In the genomic region with DNA sequence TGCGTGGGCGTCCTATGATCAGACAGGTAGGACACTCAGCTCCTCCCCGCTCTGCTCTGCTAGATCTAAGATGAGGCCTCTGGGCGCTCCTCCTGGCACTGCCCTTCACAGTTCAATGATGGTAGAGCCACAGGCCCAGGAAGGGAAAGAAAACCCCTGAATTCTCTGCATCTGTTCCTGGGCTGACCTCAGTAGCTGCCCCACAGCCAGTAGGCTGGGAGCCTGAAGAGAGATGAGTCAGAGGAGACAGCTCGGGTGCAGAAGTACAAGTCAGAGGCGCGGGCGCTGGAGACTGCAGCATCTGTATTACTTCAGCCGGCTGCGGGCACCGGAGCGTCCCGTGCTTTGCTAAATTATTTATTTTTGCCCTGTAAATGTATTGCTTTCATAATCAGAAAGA, we compare ENCODE assay signal across 8 mouse cellular contexts. TPM values are rescaled to one million over a fixed set of nuclear protein-coding genes. Genes with fewer than 3 reads are reported as not detected.
DNase-seq lines count a peak whose midpoint lies in the region; ATAC-seq and TF ChIP-seq lines count a peak whose summit lies in the region.

No protein-coding gene starts in this region.

- no peaks in the 10 kb centered on the region for H3K27me3 ChIP-seq in liver, embryonic 12.5 days (replicated peaks)
- H3K27me3 ChIP-seq in liver, embryonic 11.5 days (replicated peaks; ENCODE audit: control insufficient read depth, insufficient read depth, low read length): no peaks in the 10 kb centered on the region
- no peaks in the 10 kb centered on the region for H3K27me3 ChIP-seq in forebrain, postnatal 0 days (ENCODE audit: insufficient read depth, low read length)

- ATAC-seq in liver, embryonic 12.5 days: no peak
- no peak for ATAC-seq in liver, embryonic 11.5 days (replicated peaks; ENCODE audit: low FRiP score)
- ATAC-seq in forebrain, postnatal 0 days: no peak

- intact Hi-C loops in gastrocnemius, postnatal 14 days (cut with DNase I; ENCODE audit: low total_unique reads): no loop called here

- peaks cover 19% of the 10 kb centered on the region for H3K36me3 ChIP-seq in liver, embryonic 12.5 days
- no peaks in the 10 kb centered on the region for H3K36me3 ChIP-seq in liver, embryonic 11.5 days (ENCODE audit: control insufficient read depth, insufficient read depth, low read length)
- peaks cover 3% of the 10 kb centered on the region; the same call in 1 of the 2 replicates for H3K36me3 ChIP-seq in forebrain, postnatal 0 days (ENCODE audit: insufficient read depth)

- H3K27ac ChIP-seq in liver, embryonic 12.5 days: 0 out of 2 replicates have a peak overlapping the region, but pooled peaks have one; percentile 10
- H3K27ac ChIP-seq in liver, embryonic 11.5 days (ENCODE audit: low read depth, low read length): no peak overlapping the region
- H3K27ac ChIP-seq in forebrain, postnatal 0 days (ENCODE audit: low read depth, low read length): no peak overlapping the region

- WGBS in liver, embryonic 12.5 days (ENCODE audit: insufficient replicate concordance): 78% methylated on average over 13 of the region's 13 CpGs
- WGBS in liver, embryonic 11.5 days: 62% methylated on average over 13 of the region's 13 CpGs
- WGBS in forebrain, postnatal 0 days: 54% methylated on average over 13 of the region's 13 CpGs

- no peak for DNase-seq in liver, embryonic 11.5 days (ENCODE audit: low spot score)
- peak; percentile 87 for DNase-seq in adrenal gland, postnatal 14 days
- DNase-seq in gastrocnemius, postnatal 14 days: peak; percentile 87
- DNase-seq in kidney, adult 18-20 months: peak; percentile 73
- peak; percentile 68 for DNase-seq in lung, postnatal 14 days
- no peak for DNase-seq in forebrain, postnatal 0 days
- DNase-seq in c-Kit-positive CD71-positive TER-119-positive erythroid progenitor cells, embryonic 14.5 days (ENCODE audit: low spot score): no peak

- H3K9ac ChIP-seq in liver, embryonic 12.5 days: 0 out of 2 replicates have a peak overlapping the region, but pooled peaks have one; percentile 1
- H3K9ac ChIP-seq in liver, embryonic 11.5 days (ENCODE audit: low read depth, low read length): no peak overlapping the region
- no peak overlapping the region for H3K9ac ChIP-seq in forebrain, postnatal 0 days

- peaks cover 96% of the 10 kb centered on the region for H3K4me1 ChIP-seq in liver, embryonic 12.5 days
- H3K4me1 ChIP-seq in liver, embryonic 11.5 days (replicated peaks; ENCODE audit: control insufficient read depth, insufficient read depth, low read length): peaks cover 64% of the 10 kb centered on the region
- H3K4me1 ChIP-seq in forebrain, postnatal 0 days (ENCODE audit: insufficient read depth): no peaks in the 10 kb centered on the region

- no peak overlapping the region for H3K4me2 ChIP-seq in liver, embryonic 12.5 days
- no peak overlapping the region for H3K4me2 ChIP-seq in liver, embryonic 11.5 days
- H3K4me2 ChIP-seq in forebrain, postnatal 0 days (ENCODE audit: low read depth): no peak overlapping the region

- TF ChIP-seq CTCF in forebrain, postnatal 0 days (IDR thresholded peaks at IDR 0.05; ENCODE audit: low read depth): no peak

- H3K4me3 ChIP-seq in liver, embryonic 12.5 days: no peak overlapping the region
- H3K4me3 ChIP-seq in liver, embryonic 11.5 days (ENCODE audit: low read depth, low read length): no peak overlapping the region
- H3K4me3 ChIP-seq in forebrain, postnatal 0 days (ENCODE audit: low read depth, low read length): no peak overlapping the region

- H3K9me3 ChIP-seq in liver, embryonic 12.5 days (replicated peaks): no peaks in the 10 kb centered on the region
- H3K9me3 ChIP-seq in liver, embryonic 11.5 days (ENCODE audit: control insufficient read depth, low read length): no peaks in the 10 kb centered on the region
- no peaks in the 10 kb centered on the region for H3K9me3 ChIP-seq in forebrain, postnatal 0 days (ENCODE audit: low read length)

RNA-seq across cellular contexts. Expression of gene Glipr2, which starts 11.4 kb away (rescaled TPM):
- polyA plus RNA-seq in liver, embryonic 12.5 days (2016; fragmentation: Nextera tagmentation; extraction: Ambion mirVana): 45.8 and 46.6 TPM in 2 replicates
- 71.4 and 81.6 TPM in 2 replicates for polyA plus RNA-seq in liver, embryonic 11.5 days (2014; fragmentation: Nextera tagmentation; extraction: Ambion mirVana)
- 7.4 and 9.1 TPM in 2 replicates for total RNA-seq in adrenal gland, postnatal 14 days (2021)
- total RNA-seq in gastrocnemius, postnatal 14 days (2021): 10 to 100 TPM in 1 of 2 experiments, 1 to 10 TPM in 1; 6.8 to 10.2 TPM
- total RNA-seq in forebrain, postnatal 0 days (2014; rRNA removed): 25.4 and 25.5 TPM in 2 replicates
- polyA plus RNA-seq in forebrain, postnatal 0 days (2015; fragmentation: Nextera tagmentation; extraction: Ambion mirVana): 22.2 and 22.6 TPM in 2 replicates

RNA-seq across cellular contexts. Expression of gene Ccin, which starts 14.6 kb away (rescaled TPM):
- not detected in 2 replicates for polyA plus RNA-seq in liver, embryonic 12.5 days (2016; fragmentation: Nextera tagmentation; extraction: Ambion mirVana)
- not detected in 2 replicates for polyA plus RNA-seq in liver, embryonic 11.5 days (2014; fragmentation: Nextera tagmentation; extraction: Ambion mirVana)
- not detected in 2 replicates for total RNA-seq in adrenal gland, postnatal 14 days (2021)
- under 1 TPM in 1 of 2 experiments, not detected in 1; 0.14 TPM for total RNA-seq in gastrocnemius, postnatal 14 days (2021)
- 0.19 and 0.46 TPM in 2 replicates for total RNA-seq in forebrain, postnatal 0 days (2014; rRNA removed)
- 0.08 TPM in 1 of 2 replicates, not detected in the other for polyA plus RNA-seq in forebrain, postnatal 0 days (2015; fragmentation: Nextera tagmentation; extraction: Ambion mirVana)

RNA-seq across cellular contexts. Expression of gene Clta, which starts 35.6 kb away (rescaled TPM):
- 169 and 172 TPM in 2 replicates for polyA plus RNA-seq in liver, embryonic 12.5 days (2016; fragmentation: Nextera tagmentation; extraction: Ambion mirVana)
- polyA plus RNA-seq in liver, embryonic 11.5 days (2014; fragmentation: Nextera tagmentation; extraction: Ambion mirVana): 215 and 216 TPM in 2 replicates
- total RNA-seq in adrenal gland, postnatal 14 days (2021): 166 and 172 TPM in 2 replicates
- total RNA-seq in gastrocnemius, postnatal 14 days (2021): 10 to 100 TPM; 65.7 to 75.0 TPM
- 579 and 718 TPM in 2 replicates for total RNA-seq in forebrain, postnatal 0 days (2014; rRNA removed)
- polyA plus RNA-seq in forebrain, postnatal 0 days (2015; fragmentation: Nextera tagmentation; extraction: Ambion mirVana): 377 and 380 TPM in 2 replicates

Comparison
In these comparisons a context has a peak if more than half of its experiments do, and no peak if none do; other contexts are left out.
1. DNase-seq: peak in adrenal gland, postnatal 14 days (single experiment), gastrocnemius, postnatal 14 days (single experiment), kidney, adult 18-20 months (single experiment) and lung, postnatal 14 days (single experiment); none in liver, embryonic 11.5 days (single experiment), forebrain, postnatal 0 days (single experiment) and c-Kit-positive CD71-positive TER-119-positive erythroid progenitor cells, embryonic 14.5 days (single experiment).